Mouse (Mus musculus) heart, postnatal 36 days (tissue): ENCODE results near the gene Enpp7. TPM values are rescaled to one million over a fixed set of nuclear protein-coding genes. Genes with fewer than 3 reads are reported as not detected.

Experiments
- DNase-seq, 2 experiments: peaks; one replicate each; pipeline ENCODE4 v3.0.0; 2021 to 2022
- intact Hi-C: fragments of 180-260 bp; cut with DNase I; formaldehyde crosslinking; loops from one replicate; pipeline ENCODE4 v1.15.1; 2025
- total RNA-seq, 2 experiments: library from RNA; stranded (reverse); gene quantifications; 2 replicates each; pipeline ENCODE4 v1.2.3; 2021

Gene Enpp7
- total RNA-seq, 2 experiments from 2014 or later: not detected

- intact Hi-C loops: no loop called here
- DNase-seq: no peak
Observed at GRCm38 (mm10) chr11:118992781-118993180, 4.8 kb downstream of the Enpp7 start.

- intact Hi-C loops: no loop called here
- DNase-seq: no peak
Observed at GRCm38 (mm10) chr11:118995448-118995847, 7.5 kb downstream of the Enpp7 start.

- no peak for DNase-seq
- intact Hi-C loops: no loop called here
Observed at GRCm38 (mm10) chr11:118997182-118997581, 9.2 kb downstream of the Enpp7 start.

- peak; percentile 79 to 82 for DNase-seq
- intact Hi-C loops: loop anchor here (1.0 kb wide), 1 partner anchor 192 kb away; no protein-coding TSS in a partner anchor
Observed at GRCm38 (mm10) chr11:118998540-118999265, 10.7 kb downstream of the Enpp7 start.

GRCm38 (mm10) chr11:118999361-118999804, 11.4 kb downstream of the Enpp7 start:
- no peak for DNase-seq
- intact Hi-C loops: no loop called here

GRCm38 (mm10) chr11:119000877-119001276, 12.9 kb downstream of the Enpp7 start:
- no peak for DNase-seq
- intact Hi-C loops: no loop called here

- intact Hi-C loops: no loop called here
- no peak for DNase-seq
Observed at GRCm38 (mm10) chr11:119001493-119002128, 13.6 kb downstream of the Enpp7 start.

- no peak for DNase-seq
- intact Hi-C loops: no loop called here
Observed at GRCm38 (mm10) chr11:119005547-119006275, 17.7 kb downstream of the Enpp7 start.

- DNase-seq: no peak
- intact Hi-C loops: no loop called here
Observed at GRCm38 (mm10) chr11:119006462-119006861, 18.5 kb downstream of the Enpp7 start.

GRCm38 (mm10) chr11:119007461-119008456, 19.8 kb downstream of the Enpp7 start:
- no peak for DNase-seq
- intact Hi-C loops: no loop called here

GRCm38 (mm10) chr11:119014455-119014854, 26.5 kb downstream of the Enpp7 start:
- intact Hi-C loops: no loop called here
- DNase-seq: no peak

GRCm38 (mm10) chr11:119017506-119017905, 29.5 kb downstream of the Enpp7 start:
- intact Hi-C loops: no loop called here
- no peak for DNase-seq

- no peak for DNase-seq
- intact Hi-C loops: no loop called here
Observed at GRCm38 (mm10) chr11:119021180-119021579, 33.2 kb downstream of the Enpp7 start.

GRCm38 (mm10) chr11:119022068-119022894, 34.3 kb downstream of the Enpp7 start:
- no peak for DNase-seq
- intact Hi-C loops: no loop called here

- peak; percentile 89 for DNase-seq
- intact Hi-C loops: no loop called here
Observed at GRCm38 (mm10) chr11:119022895-119023615, 35.1 kb downstream of the Enpp7 start, which contains the start of gene Cbx2. Cbx2 (plus strand) TSS chr11:119022962.

GRCm38 (mm10) chr11:119023616-119023980, 35.6 kb downstream of the Enpp7 start:
- no peak for DNase-seq

GRCm38 (mm10) chr11:119024260-119024659, 36.3 kb downstream of the Enpp7 start:
- no peak for DNase-seq
- intact Hi-C loops: no loop called here

More at GRCm38 (mm10) chr11:119023616-119023980, 35.6 kb downstream of the Enpp7 start:
- intact Hi-C loops: no loop called here

GRCm38 (mm10) chr11:119026203-119026602, 38.2 kb downstream of the Enpp7 start:
- intact Hi-C loops: no loop called here
- DNase-seq: peak; percentile 57 to 61
